Mouse (Mus musculus) olfactory bulb, adult 2 months (tissue): ENCODE measurements at regions not wholly inside any gene's neighbourhood (a gene's known extent, or its start where the extent isn't known, plus 50 kb on each side); places are given as distances from the start of the nearest gene placed in this dataset.

Source experiments
- H3K27ac ChIP-seq: fragments of 200-500 bp; 2 replicates; pipeline ENCODE4 v1.5.1; 2012; ENCODE audit warnings: low read depth, low read length; ENCODE audit not compliant: insufficient read depth
- H3K4me1 ChIP-seq: fragments of 200-500 bp; 2 replicates; pipeline ENCODE4 v1.6.1; 2012; ENCODE audit warnings: low read length; ENCODE audit not compliant: control insufficient read depth, insufficient read depth
- H3K4me3 ChIP-seq: fragments of 200-500 bp; 2 replicates; pipeline ENCODE4 v1.5.1; 2012; ENCODE audit warnings: mild to moderate bottlenecking, low read depth, low read length, moderate library complexity; ENCODE audit not compliant: insufficient read depth
- CTCF ChIP-seq: fragments of 200-500 bp; IDR thresholded peaks from 2 replicates; pipeline ENCODE4 v1.5.1; 2012; ENCODE audit warnings: low read depth, mild to moderate bottlenecking, low read length, moderate library complexity; ENCODE audit not compliant: insufficient read depth
- POLR2A ChIP-seq: fragments of 200-500 bp; IDR thresholded peaks from 2 replicates; pipeline ENCODE4 v1.6.1; 2012; ENCODE audit warnings: mild to moderate bottlenecking, low read depth, low read length, moderate library complexity; ENCODE audit not compliant: insufficient read depth
- WGBS: fragments of 180-500 bp; shearing (Covaris S2); methylation state at CpG from one replicate; pipeline ENCODE4 v1.1.7; 2018; 5-methylcytosine and 5-hydroxymethylcytosine counted together

DNA sequence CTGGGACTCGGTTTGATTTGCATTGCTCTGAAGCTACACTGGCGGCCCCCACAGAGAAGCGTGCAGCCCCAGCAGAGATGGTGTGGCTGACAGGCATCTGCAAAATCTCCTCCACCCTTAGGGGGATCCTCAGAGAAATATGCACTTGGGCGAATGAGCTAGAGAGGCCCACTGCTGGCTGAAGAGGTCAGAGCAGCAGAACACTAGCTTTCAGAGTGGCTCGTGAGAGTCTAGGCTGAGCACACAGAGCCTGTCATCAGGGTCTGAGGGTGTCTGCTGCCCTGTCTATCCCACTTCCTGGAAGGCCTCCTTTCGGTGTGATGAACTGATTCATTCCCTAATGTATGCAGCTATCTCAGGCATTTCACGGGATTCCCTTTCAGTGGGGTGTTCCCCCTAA is 225.1 kb downstream of the Tle3 start:
- Histone ChIP-seq H3K4me1 (peaks cover 6% of the 10 kb centered on the region), H3K27ac (no peak overlapping the region), H3K4me3 (no peak overlapping the region)
- TF ChIP-seq POLR2A, result no peak
- TF ChIP-seq CTCF, result no peak
- WGBS, result 85% methylated on average over 7 of the region's 7 CpGs

- WGBS, result 46% methylated on average over 17 of the region's 17 CpGs
- H3K4me1 ChIP-seq, result peaks cover 6% of the 10 kb centered on the region
- TF ChIP-seq CTCF (no peak), POLR2A (no peak)
Observed at GRCm38 (mm10) chr9:61596410-61597108, 224.4 kb downstream of the Tle3 start.

DNA sequence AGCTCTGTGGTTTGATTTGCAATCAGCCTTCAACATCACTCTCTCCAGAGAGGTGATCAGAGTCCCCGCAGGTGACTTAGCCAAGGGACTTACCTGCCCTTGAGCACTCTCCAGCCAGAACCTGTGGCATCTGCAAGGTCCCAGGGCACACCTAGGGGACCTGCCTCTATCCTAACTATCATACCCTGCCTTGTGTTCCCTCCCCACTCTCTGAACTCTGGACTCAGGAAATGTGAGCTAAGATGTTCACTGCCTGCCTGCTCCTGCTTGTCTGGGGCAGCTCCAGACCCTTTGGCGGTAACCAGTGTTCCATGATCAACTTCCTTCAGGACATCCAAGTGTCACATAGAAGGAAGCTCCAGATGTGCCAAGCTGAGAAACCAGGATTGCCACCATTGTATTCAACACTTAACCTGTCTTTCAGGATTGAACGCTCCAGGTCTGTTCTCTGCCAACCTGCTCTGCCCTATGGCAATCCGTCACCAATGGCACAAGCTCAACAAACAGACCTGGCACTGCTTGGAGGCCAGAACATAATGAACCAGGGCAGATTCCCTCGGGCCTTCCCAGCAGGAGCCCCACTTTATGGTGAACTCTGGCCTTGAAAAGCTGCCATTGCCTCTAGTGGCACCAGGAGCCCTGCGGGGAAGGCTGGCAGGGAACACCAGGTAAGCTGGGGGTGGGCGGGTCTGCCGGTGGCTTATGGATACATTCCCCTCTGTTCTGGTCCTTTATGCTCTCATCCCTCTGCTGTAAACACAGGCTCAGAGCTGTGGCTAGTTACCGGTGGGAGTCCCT is 223.2 kb downstream of the Tle3 start:
- no peak for TF ChIP-seq POLR2A
- no peak for TF ChIP-seq CTCF
- Histone ChIP-seq H3K27ac (no peak overlapping the region), H3K4me3 (no peak overlapping the region), H3K4me1 (peaks cover 6% of the 10 kb centered on the region)
- WGBS, result 81% methylated on average over 9 of the region's 9 CpGs

More at GRCm38 (mm10) chr9:61596410-61597108, 224.4 kb downstream of the Tle3 start:
- H3K4me3 ChIP-seq, result no peak overlapping the region
- H3K27ac ChIP-seq, result no peak overlapping the region

GRCm38 (mm10) chr9:61593991-61594390 is 221.8 kb downstream of the Tle3 start:
- Histone ChIP-seq H3K4me3 (no peak overlapping the region), H3K27ac (no peak overlapping the region), H3K4me1 (peaks cover 6% of the 10 kb centered on the region)
- whole genome bisulfite sequencing, result 92% methylated on average over 6 of the region's 6 CpGs
- no peak for TF ChIP-seq CTCF

DNA sequence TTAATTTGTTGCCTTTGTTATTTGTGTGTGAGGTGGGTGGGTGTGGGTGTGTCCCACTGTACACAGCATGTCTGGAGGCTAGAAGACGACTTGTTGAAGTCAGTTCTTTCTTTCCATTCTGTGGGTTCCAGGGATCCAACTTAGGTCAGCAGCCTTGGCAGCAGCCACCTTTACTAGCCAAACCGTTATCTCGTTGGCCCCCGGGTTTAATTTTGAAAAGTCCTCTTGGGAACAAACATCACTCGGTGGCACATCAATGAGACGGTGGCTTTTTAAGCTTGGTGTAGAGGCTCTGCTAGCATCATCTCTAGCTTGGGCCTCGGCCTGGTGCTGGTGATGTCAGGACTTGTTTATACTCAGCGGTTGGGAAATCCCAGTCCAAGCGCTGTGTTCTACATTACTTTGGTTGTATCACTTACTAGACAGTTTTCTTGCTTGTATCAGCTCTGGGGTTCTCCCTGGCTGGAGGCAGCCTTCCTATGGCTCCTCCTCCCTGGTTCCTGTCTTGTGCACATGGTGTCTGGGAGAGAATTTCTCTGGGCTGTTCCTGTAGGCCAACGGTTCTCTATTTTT is 217.6 kb downstream of the Tle3 start:
- peaks cover 5% of the 10 kb centered on the region for H3K4me1 ChIP-seq
- 90% methylated on average over 10 of the region's 10 CpGs for WGBS
- TF ChIP-seq POLR2A, result no peak
- TF ChIP-seq CTCF, result no peak
- H3K27ac ChIP-seq, result no peak overlapping the region
- no peak overlapping the region for H3K4me3 ChIP-seq

DNA sequence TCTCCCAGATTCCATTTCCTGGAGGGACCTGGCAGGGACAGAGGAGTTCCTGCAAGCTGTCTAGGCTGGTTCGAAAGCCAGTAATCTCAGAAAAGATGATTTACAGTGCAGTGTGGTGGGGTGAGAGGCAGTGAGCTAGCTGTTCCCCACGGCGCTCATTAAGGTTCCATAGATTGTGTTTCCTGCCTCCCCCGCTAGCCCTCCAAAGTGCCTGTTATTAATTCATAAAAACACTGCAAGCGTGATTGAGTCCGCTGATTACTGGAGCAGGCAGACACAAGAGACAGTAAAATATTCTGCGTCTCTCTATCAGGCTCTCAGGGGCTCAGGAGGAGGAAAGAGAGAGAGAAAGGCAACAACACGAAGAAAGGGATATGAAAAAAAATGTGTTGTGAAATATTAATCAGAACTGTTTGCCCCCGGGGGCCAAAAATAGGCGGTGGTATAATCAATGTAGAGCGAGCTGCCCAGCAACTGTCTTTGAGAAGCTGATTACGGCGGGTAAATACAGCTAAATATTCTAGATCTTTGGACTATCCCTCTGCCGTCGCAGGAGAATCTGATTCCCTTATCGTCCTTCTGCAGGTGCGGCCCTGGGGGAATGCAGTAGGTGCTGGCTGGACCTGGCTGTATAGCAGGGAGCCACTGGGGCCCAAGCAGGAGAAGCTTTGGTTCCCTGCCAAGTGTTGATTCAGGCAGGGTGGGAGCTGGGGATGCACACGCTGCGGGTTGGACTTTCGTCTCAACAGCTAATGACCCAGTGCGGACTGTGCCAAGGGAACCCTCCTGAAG is 211.3 kb downstream of the Tle3 start:
- TF ChIP-seq CTCF, result no peak
- TF ChIP-seq POLR2A, result no peak
- Histone ChIP-seq H3K27ac (no peak overlapping the region), H3K4me1 (peaks cover 17% of the 10 kb centered on the region), H3K4me3 (no peak overlapping the region)
- WGBS, result 73% methylated on average over 21 of the region's 21 CpGs

DNA sequence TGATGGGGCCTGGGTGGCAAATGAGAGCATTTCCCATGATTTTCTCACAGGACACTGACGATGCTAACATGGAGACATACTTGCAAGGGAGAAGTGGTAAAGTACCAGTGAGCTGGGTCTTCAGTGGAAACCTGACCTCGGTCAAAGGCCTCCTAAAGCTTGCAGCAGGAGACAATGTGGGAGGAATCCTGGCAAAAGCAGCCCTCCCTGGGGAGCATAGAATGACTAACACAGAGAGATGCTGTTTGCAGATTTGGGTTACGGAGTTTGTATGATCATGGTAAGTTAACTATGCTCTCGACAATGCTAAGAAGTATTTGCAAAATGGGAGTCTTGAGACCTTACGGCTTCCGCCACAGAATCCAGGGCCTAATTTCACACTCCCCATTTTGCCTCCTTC is 208.9 kb downstream of the Tle3 start:
- no peak overlapping the region for H3K27ac ChIP-seq
- peaks cover 21% of the 10 kb centered on the region for H3K4me1 ChIP-seq
- 60% methylated on average over 6 of the region's 6 CpGs for WGBS
- no peak overlapping the region for H3K4me3 ChIP-seq
- TF ChIP-seq POLR2A (no peak), CTCF (no peak)

DNA sequence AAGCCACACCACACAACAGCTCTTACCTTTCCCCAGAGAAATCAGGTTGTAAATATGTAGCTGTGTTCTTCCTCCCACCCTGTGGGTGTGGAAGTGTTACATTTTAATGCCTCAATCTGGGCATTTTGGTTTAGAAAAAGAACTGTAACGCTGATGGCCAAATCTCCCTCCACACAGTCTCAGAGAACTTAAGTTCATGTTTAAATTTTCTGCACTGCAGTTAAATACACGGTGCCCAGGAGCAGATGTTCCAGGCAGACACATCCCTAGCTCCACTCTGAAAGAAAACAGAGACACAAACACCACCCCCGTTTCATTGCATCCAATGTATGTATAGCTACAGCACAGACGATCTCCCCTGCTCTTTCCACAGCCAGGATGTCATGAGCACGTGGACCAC is 206.1 kb downstream of the Tle3 start:
- Histone ChIP-seq H3K4me3 (no peak overlapping the region), H3K27ac (no peak overlapping the region), H3K4me1 (peaks cover 31% of the 10 kb centered on the region)
- WGBS, result 44% methylated on average over 5 of the region's 5 CpGs
- TF ChIP-seq POLR2A (no peak), CTCF (no peak)
